Mouse (Mus musculus): ENCODE data around the gene Fgr.

GRCm38 (mm10) chr4:132973186-132973585 lies 709 bp upstream of the Fgr start:
- no peak for TF ChIP-seq CTCF (IDR thresholded peaks at IDR 0.05; ENCODE audit: low read depth, low read length)
- TF ChIP-seq GATA1 (IDR thresholded peaks at IDR 0.05; ENCODE audit: borderline replicate concordance, low read length): no peak
- no peak for TF ChIP-seq TAL1 (conservative IDR thresholded peaks at IDR 0.05; ENCODE audit: low read depth, low read length)
- no peak for TF ChIP-seq GATA2 (IDR thresholded peaks at IDR 0.05; ENCODE audit: borderline replicate concordance, low read depth, low read length)

Data from G1E (cell line).